Mouse (Mus musculus): ENCODE data around the gene Nfkbiz. TPM values are rescaled to one million over a fixed set of nuclear protein-coding genes. Genes with fewer than 3 reads are reported as not detected.

Nfkbiz gene
- polyA plus RNA-seq, 1 experiment from 2014 or later, result 1.6 TPM

DNA sequence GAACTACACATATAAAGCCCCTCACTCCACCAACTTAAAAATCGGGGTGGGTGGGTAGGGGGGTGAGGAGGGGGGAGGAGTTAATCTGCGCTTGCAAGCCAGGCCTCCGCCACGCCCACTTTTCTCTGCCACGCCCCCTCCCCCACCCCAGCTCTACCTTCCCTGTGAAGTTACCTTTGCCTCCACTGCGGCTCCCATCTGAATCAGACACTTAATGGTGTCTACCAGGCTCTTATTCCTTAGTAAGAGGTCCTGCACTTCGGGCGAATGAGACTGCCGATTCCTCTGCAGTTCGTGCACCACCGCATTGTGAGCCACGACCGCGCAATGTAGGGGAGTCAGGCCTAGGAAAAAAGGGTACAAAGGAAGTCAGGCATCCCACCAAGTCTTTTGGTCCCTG lies 23.2 kb downstream of the Nfkbiz start:
- ATAC-seq (ENCODE audit: low FRiP score) (no peak), DNase-seq (ENCODE audit: low spot score) (no peak)
- Histone ChIP-seq H3K4me3 (ENCODE audit: low read depth, low read length) (no peak overlapping the region), H3K9ac (ENCODE audit: low read depth, low read length) (no peak overlapping the region), H3K4me1 (replicated peaks; ENCODE audit: control insufficient read depth, insufficient read depth, low read length) (no peaks in the 10 kb centered on the region), H3K36me3 (ENCODE audit: control insufficient read depth, insufficient read depth, low read length) (0 out of 2 replicates have a peak, but pooled peaks cover 2% of the 10 kb centered on the region), H3K27ac (ENCODE audit: low read depth, low read length) (no peak overlapping the region), H3K9me3 (ENCODE audit: control insufficient read depth, low read length) (no peaks in the 10 kb centered on the region), H3K27me3 (ENCODE audit: control insufficient read depth, insufficient read depth, low read length) (no peaks in the 10 kb centered on the region), H3K4me2 (replicated peaks; ENCODE audit: low read depth, low read length) (no peak overlapping the region)
- 83% methylated on average over 14 of the region's 14 CpGs for WGBS

DNA sequence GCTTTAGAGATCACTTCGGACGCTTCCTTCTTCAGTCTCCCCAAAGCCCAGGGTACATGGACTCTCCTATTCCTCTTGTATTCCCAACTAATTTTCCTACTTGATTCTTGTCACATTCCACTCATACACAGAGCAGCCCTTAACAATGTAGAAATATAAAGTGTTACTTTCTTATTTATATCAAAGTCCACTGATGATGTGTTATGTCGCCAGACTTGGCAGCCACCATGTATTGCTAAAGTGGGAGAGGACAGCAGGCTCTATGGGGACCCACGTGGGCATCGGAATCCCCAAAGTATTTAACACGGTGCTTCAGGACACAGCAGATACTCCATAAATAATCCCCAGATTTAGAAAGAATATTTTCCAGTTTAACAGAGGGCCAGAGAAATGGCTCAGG lies 24.0 kb downstream of the Nfkbiz start:
- H3K9me3 ChIP-seq (ENCODE audit: control insufficient read depth, low read length), result no peaks in the 10 kb centered on the region
- 0 out of 2 replicates have a peak, but pooled peaks cover 2% of the 10 kb centered on the region for H3K36me3 ChIP-seq (ENCODE audit: control insufficient read depth, insufficient read depth, low read length)
- DNase-seq (ENCODE audit: low spot score), result no peak
- H3K4me2 ChIP-seq (replicated peaks; ENCODE audit: low read depth, low read length), result no peak overlapping the region
- 96% methylated on average over 6 of the region's 6 CpGs for WGBS
- no peaks in the 10 kb centered on the region for H3K4me1 ChIP-seq (replicated peaks; ENCODE audit: control insufficient read depth, insufficient read depth, low read length)
- no peak overlapping the region for H3K9ac ChIP-seq (ENCODE audit: low read depth, low read length)
- no peak for ATAC-seq (ENCODE audit: low FRiP score)
- H3K4me3 ChIP-seq (ENCODE audit: low read depth, low read length), result no peak overlapping the region
- H3K27ac ChIP-seq (ENCODE audit: low read depth, low read length), result no peak overlapping the region
- H3K27me3 ChIP-seq (ENCODE audit: control insufficient read depth, insufficient read depth, low read length), result no peaks in the 10 kb centered on the region

DNA sequence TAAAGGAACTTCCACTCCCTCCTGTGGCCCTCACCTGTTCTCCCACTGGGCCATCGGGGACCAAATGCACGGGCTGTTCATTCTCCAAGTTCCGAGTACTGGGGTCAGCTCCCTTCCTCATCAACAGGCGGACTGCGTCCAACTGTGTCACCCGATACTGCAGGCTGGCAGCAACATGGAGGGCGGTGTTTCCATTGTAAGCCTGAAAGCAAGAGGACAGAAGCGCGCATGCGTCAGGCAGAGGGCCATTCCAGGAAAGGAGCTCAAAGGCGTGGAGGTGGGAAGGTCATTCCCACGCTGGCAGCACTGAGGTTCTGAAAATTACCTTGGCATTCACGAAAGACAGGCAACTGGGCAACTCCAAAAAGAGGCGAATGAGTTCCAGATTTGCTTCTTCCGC lies 24.8 kb downstream of the Nfkbiz start:
- Histone ChIP-seq H3K4me3 (ENCODE audit: low read depth, low read length) (no peak overlapping the region), H3K4me1 (replicated peaks; ENCODE audit: control insufficient read depth, insufficient read depth, low read length) (no peaks in the 10 kb centered on the region), H3K27me3 (ENCODE audit: control insufficient read depth, insufficient read depth, low read length) (no peaks in the 10 kb centered on the region), H3K4me2 (replicated peaks; ENCODE audit: low read depth, low read length) (no peak overlapping the region), H3K36me3 (ENCODE audit: control insufficient read depth, insufficient read depth, low read length) (0 out of 2 replicates have a peak, but pooled peaks cover 2% of the 10 kb centered on the region), H3K27ac (ENCODE audit: low read depth, low read length) (no peak overlapping the region), H3K9me3 (ENCODE audit: control insufficient read depth, low read length) (no peaks in the 10 kb centered on the region), H3K9ac (ENCODE audit: low read depth, low read length) (no peak overlapping the region)
- ATAC-seq (ENCODE audit: low FRiP score), result no peak
- no peak for DNase-seq (ENCODE audit: low spot score)
- WGBS, result 82% methylated on average over 15 of the region's 15 CpGs

DNA sequence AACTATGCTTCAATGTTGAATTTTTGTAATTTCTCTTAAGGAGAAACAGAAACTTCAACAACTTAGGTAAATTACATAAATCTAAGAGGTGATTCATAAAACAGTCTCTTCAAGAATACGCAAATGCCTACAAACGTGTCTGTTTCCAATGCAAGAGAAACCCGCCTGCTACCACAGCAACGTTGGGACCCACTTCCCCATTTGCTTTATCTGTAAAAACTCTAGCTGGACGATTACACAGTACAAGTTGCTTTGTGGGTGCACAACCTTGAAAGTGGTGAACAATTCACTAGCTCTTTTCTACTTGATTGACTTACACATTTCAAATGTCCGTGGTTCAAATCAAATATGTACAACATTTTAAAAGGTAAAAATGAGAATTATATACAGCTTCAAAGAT lies 26.9 kb downstream of the Nfkbiz start:
- no peaks in the 10 kb centered on the region for H3K4me1 ChIP-seq (replicated peaks; ENCODE audit: control insufficient read depth, insufficient read depth, low read length)
- H3K27me3 ChIP-seq (ENCODE audit: control insufficient read depth, insufficient read depth, low read length), result no peaks in the 10 kb centered on the region
- 0 out of 2 replicates have a peak, but pooled peaks cover 2% of the 10 kb centered on the region for H3K36me3 ChIP-seq (ENCODE audit: control insufficient read depth, insufficient read depth, low read length)
- WGBS, result 92% methylated on average over 6 of the region's 6 CpGs
- no peaks in the 10 kb centered on the region for H3K9me3 ChIP-seq (ENCODE audit: control insufficient read depth, low read length)
- no peak overlapping the region for H3K27ac ChIP-seq (ENCODE audit: low read depth, low read length)
- DNase-seq (ENCODE audit: low spot score), result no peak
- no peak overlapping the region for H3K4me2 ChIP-seq (replicated peaks; ENCODE audit: low read depth, low read length)
- no peak for ATAC-seq (ENCODE audit: low FRiP score)
- no peak overlapping the region for H3K9ac ChIP-seq (ENCODE audit: low read depth, low read length)
- no peak overlapping the region for H3K4me3 ChIP-seq (ENCODE audit: low read depth, low read length)

DNA sequence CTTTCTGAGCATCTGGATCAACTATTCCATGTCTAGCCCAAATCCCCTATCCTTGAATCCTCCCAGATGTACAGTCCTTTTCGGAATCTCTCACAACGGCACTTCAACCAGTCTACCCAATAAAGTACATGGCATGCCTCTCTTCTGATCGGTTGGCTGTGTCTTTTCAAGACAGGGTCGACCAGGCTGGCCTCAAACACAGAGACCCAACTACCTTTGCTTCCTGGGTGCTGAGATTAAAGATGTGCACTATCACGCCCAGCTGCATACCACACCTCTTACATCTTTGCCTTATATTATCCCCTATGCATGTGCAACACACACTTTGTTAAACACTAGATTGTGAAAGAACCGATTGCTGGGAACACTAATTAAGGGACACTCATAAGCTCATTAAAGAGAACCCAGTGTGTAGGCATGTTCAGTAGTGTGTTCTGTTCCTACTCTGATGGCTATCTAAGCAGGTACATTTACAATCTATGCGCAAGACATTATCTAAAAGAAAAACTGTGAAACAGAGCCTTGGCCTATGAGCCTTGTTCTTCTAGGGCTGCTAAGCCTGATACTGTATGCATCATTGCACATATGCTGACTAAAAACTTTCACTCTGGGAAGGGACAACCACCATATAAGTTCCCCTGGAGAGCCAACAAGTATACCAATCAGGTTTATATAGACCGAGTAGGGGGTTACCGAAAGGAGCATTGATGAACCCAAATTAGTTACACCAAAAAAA lies 28.8 kb downstream of the Nfkbiz start:
- 95% methylated on average over 9 of the region's 9 CpGs for WGBS
- no peak overlapping the region for H3K27ac ChIP-seq (ENCODE audit: low read depth, low read length)
- H3K4me3 ChIP-seq (ENCODE audit: low read depth, low read length), result no peak overlapping the region
- no peak overlapping the region for H3K4me2 ChIP-seq (replicated peaks; ENCODE audit: low read depth, low read length)
- no peaks in the 10 kb centered on the region for H3K27me3 ChIP-seq (ENCODE audit: control insufficient read depth, insufficient read depth, low read length)
- no peaks in the 10 kb centered on the region for H3K4me1 ChIP-seq (replicated peaks; ENCODE audit: control insufficient read depth, insufficient read depth, low read length)
- H3K36me3 ChIP-seq (ENCODE audit: control insufficient read depth, insufficient read depth, low read length), result no peaks in the 10 kb centered on the region
- ATAC-seq (ENCODE audit: low FRiP score) (no peak), DNase-seq (ENCODE audit: low spot score) (no peak)
- H3K9me3 ChIP-seq (ENCODE audit: control insufficient read depth, low read length), result no peaks in the 10 kb centered on the region
- no peak overlapping the region for H3K9ac ChIP-seq (ENCODE audit: low read depth, low read length)

DNA sequence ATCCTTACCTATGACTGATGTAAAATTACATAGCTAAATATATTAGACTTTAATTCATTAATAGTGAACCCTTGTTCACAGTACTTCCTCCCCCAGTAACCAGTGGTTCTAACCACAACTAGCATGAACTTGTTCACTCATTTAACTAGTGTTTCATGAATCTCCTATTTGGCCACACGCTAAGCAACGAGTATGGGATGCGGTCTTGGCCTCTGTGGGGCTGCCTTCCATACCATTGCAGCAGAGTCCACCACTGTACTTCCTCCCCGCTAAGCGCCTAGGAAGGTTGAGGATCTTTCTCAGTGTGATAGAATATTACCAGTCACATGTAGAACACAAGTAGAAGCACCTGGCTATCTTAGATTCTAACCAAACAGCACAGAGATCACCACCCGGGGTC lies 29.4 kb downstream of the Nfkbiz start:
- Histone ChIP-seq H3K27ac (ENCODE audit: low read depth, low read length) (no peak overlapping the region), H3K27me3 (ENCODE audit: control insufficient read depth, insufficient read depth, low read length) (no peaks in the 10 kb centered on the region), H3K4me1 (replicated peaks; ENCODE audit: control insufficient read depth, insufficient read depth, low read length) (no peaks in the 10 kb centered on the region), H3K9me3 (ENCODE audit: control insufficient read depth, low read length) (no peaks in the 10 kb centered on the region), H3K9ac (ENCODE audit: low read depth, low read length) (no peak overlapping the region), H3K36me3 (ENCODE audit: control insufficient read depth, insufficient read depth, low read length) (no peaks in the 10 kb centered on the region), H3K4me3 (ENCODE audit: low read depth, low read length) (no peak overlapping the region), H3K4me2 (replicated peaks; ENCODE audit: low read depth, low read length) (no peak overlapping the region)
- DNase-seq (ENCODE audit: low spot score) (no peak), ATAC-seq (ENCODE audit: low FRiP score) (no peak)
- WGBS, result 98% methylated on average over 6 of the region's 6 CpGs

DNA sequence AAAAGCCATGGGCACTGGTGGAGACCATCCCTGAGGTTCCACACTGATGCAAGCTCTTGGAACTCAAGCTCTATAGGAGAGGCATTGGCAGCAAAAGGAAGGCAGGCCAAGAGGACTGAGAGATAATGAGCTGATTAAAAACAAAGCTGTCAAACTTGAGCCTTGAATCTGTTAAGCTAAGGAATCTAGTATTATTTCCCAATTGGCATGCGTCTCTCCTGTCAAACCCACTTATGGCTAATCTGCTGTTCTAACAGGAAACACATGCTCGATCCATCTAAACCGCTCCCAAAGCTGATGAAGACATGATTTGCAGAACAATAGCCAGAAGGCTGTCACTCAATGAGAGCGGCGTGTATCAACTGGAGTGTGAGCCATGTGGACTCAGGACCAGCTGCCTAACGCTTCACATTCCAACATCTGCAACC lies 31.2 kb downstream of the Nfkbiz start:
- Histone ChIP-seq H3K27me3 (ENCODE audit: control insufficient read depth, insufficient read depth, low read length) (no peaks in the 10 kb centered on the region), H3K27ac (ENCODE audit: low read depth, low read length) (no peak overlapping the region), H3K9ac (ENCODE audit: low read depth, low read length) (no peak overlapping the region), H3K36me3 (ENCODE audit: control insufficient read depth, insufficient read depth, low read length) (no peaks in the 10 kb centered on the region), H3K4me2 (replicated peaks; ENCODE audit: low read depth, low read length) (no peak overlapping the region), H3K9me3 (ENCODE audit: control insufficient read depth, low read length) (no peaks in the 10 kb centered on the region), H3K4me1 (replicated peaks; ENCODE audit: control insufficient read depth, insufficient read depth, low read length) (no peaks in the 10 kb centered on the region), H3K4me3 (ENCODE audit: low read depth, low read length) (no peak overlapping the region)
- ATAC-seq (ENCODE audit: low FRiP score), result no peak
- WGBS, result 75% methylated on average over 6 of the region's 6 CpGs
- no peak for DNase-seq (ENCODE audit: low spot score)

DNA sequence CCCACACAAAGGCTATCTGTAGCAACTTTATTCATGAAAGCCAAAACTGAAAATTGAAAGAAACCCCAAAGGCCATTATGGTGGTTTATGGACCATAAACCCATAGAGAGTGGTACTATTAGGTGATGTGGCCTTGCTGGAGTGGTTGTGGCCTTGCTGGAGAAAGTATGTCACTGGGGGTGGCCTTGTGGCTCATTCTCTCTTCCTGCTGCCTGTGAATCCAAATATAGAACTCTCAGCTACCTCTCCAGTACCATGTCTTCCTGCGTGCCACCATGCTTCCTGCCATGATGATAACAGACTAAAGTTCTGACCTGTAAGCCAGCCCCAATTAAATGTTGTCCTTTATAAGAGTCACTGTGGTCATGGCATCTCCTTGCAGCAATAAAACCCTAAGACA lies 33.9 kb downstream of the Nfkbiz start:
- H3K9me3 ChIP-seq (ENCODE audit: control insufficient read depth, low read length), result no peaks in the 10 kb centered on the region
- DNase-seq (ENCODE audit: low spot score), result no peak
- no peak for ATAC-seq (ENCODE audit: low FRiP score)
- no peak overlapping the region for H3K9ac ChIP-seq (ENCODE audit: low read depth, low read length)
- no peak overlapping the region for H3K4me3 ChIP-seq (ENCODE audit: low read depth, low read length)
- no peak overlapping the region for H3K27ac ChIP-seq (ENCODE audit: low read depth, low read length)
- WGBS, result 90% methylated on average over 1 of the region's 1 CpGs
- no peaks in the 10 kb centered on the region for H3K27me3 ChIP-seq (ENCODE audit: control insufficient read depth, insufficient read depth, low read length)
- no peak overlapping the region for H3K4me2 ChIP-seq (replicated peaks; ENCODE audit: low read depth, low read length)
- H3K4me1 ChIP-seq (replicated peaks; ENCODE audit: control insufficient read depth, insufficient read depth, low read length), result no peaks in the 10 kb centered on the region
- no peaks in the 10 kb centered on the region for H3K36me3 ChIP-seq (ENCODE audit: control insufficient read depth, insufficient read depth, low read length)

DNA sequence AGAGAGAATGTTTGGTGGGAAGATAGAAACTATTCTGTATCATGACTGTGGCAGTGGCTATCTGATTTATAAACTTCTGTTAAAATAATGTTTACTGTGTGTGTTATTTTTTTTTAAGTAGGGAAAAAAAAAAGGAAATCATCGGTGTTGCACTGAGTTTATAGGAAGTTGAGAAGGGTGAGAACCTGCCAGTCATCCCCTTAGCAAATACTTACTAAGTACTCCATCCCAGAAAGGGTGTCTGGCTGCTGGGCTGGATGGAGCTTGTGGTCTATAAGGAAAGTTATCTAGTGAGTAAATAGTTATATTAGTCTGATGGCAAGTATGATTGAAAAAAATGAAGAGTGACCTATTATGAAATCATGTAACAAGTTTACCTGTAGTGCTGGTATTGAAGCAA lies 37.1 kb downstream of the Nfkbiz start:
- ATAC-seq (ENCODE audit: low FRiP score) (no peak), DNase-seq (ENCODE audit: low spot score) (no peak)
- no peak overlapping the region for H3K4me3 ChIP-seq (ENCODE audit: low read depth, low read length)
- H3K9ac ChIP-seq (ENCODE audit: low read depth, low read length), result no peak overlapping the region
- no peaks in the 10 kb centered on the region for H3K36me3 ChIP-seq (ENCODE audit: control insufficient read depth, insufficient read depth, low read length)
- H3K9me3 ChIP-seq (ENCODE audit: control insufficient read depth, low read length), result no peaks in the 10 kb centered on the region
- WGBS, result 93% methylated on average over 1 of the region's 1 CpGs
- no peak overlapping the region for H3K4me2 ChIP-seq (replicated peaks; ENCODE audit: low read depth, low read length)
- H3K27ac ChIP-seq (ENCODE audit: low read depth, low read length), result no peak overlapping the region
- no peaks in the 10 kb centered on the region for H3K27me3 ChIP-seq (ENCODE audit: control insufficient read depth, insufficient read depth, low read length)
- H3K4me1 ChIP-seq (replicated peaks; ENCODE audit: control insufficient read depth, insufficient read depth, low read length), result no peaks in the 10 kb centered on the region
